Mouse (Mus musculus) forebrain, embryonic 11.5 days (tissue): ENCODE results near the gene Syt16. TPM values are rescaled to one million over a fixed set of nuclear protein-coding genes. Genes with fewer than 3 reads are reported as not detected.

Experiments used
- polyA plus RNA-seq: library from polyadenylated mRNA; unstranded; fragments of >200 nt; fragmentation: Nextera tagmentation; extraction: Ambion mirVana; gene quantifications from 2 replicates; pipeline ENCODE4 v1.2.1, GENCODE M21; 2014

Gene Syt16
- polyA plus RNA-seq, 1 experiment from 2014 or later: 4.9 TPM

Other genes with a start within 250 kb of the Syt16 start
- gene Hif1a, start 96.3 kb upstream of the Syt16 start, polyA plus RNA-seq: 124 and 130 TPM in 2 replicates
- 15.3 and 19.5 TPM in 2 replicates for gene Gm49321, start 60.0 kb upstream of the Syt16 start, polyA plus RNA-seq
- gene Snapc1, start 33.2 kb upstream of the Syt16 start, polyA plus RNA-seq: 25.4 and 27.9 TPM in 2 replicates